11 mouse cellular contexts compared by ENCODE assay signal in genomic region chr11:118906824-118907470, GRCm38 (mm10). TPM values are rescaled to one million over a fixed set of nuclear protein-coding genes. Genes with fewer than 3 reads are reported as not detected.
DNase-seq lines count a peak whose midpoint lies in the region; ATAC-seq and TF ChIP-seq lines count a peak whose summit lies in the region.
"Had no signal": no experiment of that assay in that cellular context is flagged by ENCODE, and none has a peak within 500 bp of the region (broad histone marks: within the 10 kb centered on the region; RNA-seq: fewer than 3 reads in every experiment).

No protein-coding gene starts in this region.

- no peaks in the 10 kb centered on the region for H3K36me3 ChIP-seq in kidney, embryonic 16.5 days (ENCODE audit: insufficient read depth, low read length)
- H3K36me3 ChIP-seq in embryonic facial prominence, embryonic 14.5 days (ENCODE audit: control insufficient read depth, insufficient read depth, low read length): no peaks in the 10 kb centered on the region
- H3K36me3 ChIP-seq in neural tube, embryonic 13.5 days: no peaks in the 10 kb centered on the region
- no peaks in the 10 kb centered on the region for H3K36me3 ChIP-seq in kidney, adult 2 months (ENCODE audit: control insufficient read depth, insufficient read depth, low read length)
- H3K36me3 ChIP-seq: liver, embryonic 15.5 days had no signal

- TF ChIP-seq POLR2A in kidney, adult 2 months (IDR thresholded peaks at IDR 0.05; ENCODE audit: low read depth, low read length): no peak

- H3K27me3 ChIP-seq in kidney, embryonic 16.5 days (ENCODE audit: insufficient read depth, low read length): peaks cover 66% of the 10 kb centered on the region
- peaks cover 69% of the 10 kb centered on the region for H3K27me3 ChIP-seq in embryonic facial prominence, embryonic 14.5 days (replicated peaks; ENCODE audit: control insufficient read depth, insufficient read depth, low read length)
- H3K27me3 ChIP-seq in neural tube, embryonic 13.5 days: peaks cover 33% of the 10 kb centered on the region
- peaks cover 5% of the 10 kb centered on the region for H3K27me3 ChIP-seq in kidney, adult 2 months (replicated peaks; ENCODE audit: control insufficient read depth, insufficient read depth, low read length)

- H3K4me2 ChIP-seq in kidney, embryonic 16.5 days (replicated peaks; ENCODE audit: low read depth, low read length): peak overlapping the region; percentile 16; the same call in 1 of the 2 replicates
- peak overlapping the region; percentile 94; the same call in 1 of the 2 replicates for H3K4me2 ChIP-seq in embryonic facial prominence, embryonic 14.5 days (ENCODE audit: low read depth, low read length)
- H3K4me2 ChIP-seq in neural tube, embryonic 13.5 days: peak overlapping the region; percentile 89
- H3K4me2 ChIP-seq: liver, embryonic 15.5 days had no signal

- intact Hi-C loops in heart, postnatal 25 days (cut with DNase I): no loop called here

- TF ChIP-seq CTCF in layer of hippocampus, adult 2 months (conservative IDR thresholded peaks at IDR 0.05): no peak
- TF ChIP-seq CTCF in kidney, adult 2 months (conservative IDR thresholded peaks at IDR 0.05; ENCODE audit: insufficient read depth, insufficient read length, low read depth, low read length): no peak

- no peak overlapping the region for H3K27ac ChIP-seq in kidney, embryonic 16.5 days (ENCODE audit: low read length)
- no peak overlapping the region for H3K27ac ChIP-seq in embryonic facial prominence, embryonic 14.5 days (replicated peaks; ENCODE audit: low read depth, low read length)
- peak overlapping the region; percentile 99 for H3K27ac ChIP-seq in layer of hippocampus, adult 2 months
- peak overlapping the region; percentile 99 for H3K27ac ChIP-seq in neural tube, embryonic 13.5 days (replicated peaks)
- no peak overlapping the region for H3K27ac ChIP-seq in kidney, adult 2 months (ENCODE audit: insufficient read depth, low read depth, low read length)
- H3K27ac ChIP-seq: heart, adult 2 months; kidney, postnatal 0 days; liver, embryonic 15.5 days had no signal

- H3K9ac ChIP-seq in kidney, embryonic 16.5 days (replicated peaks; ENCODE audit: low read length): no peak overlapping the region
- no peak overlapping the region for H3K9ac ChIP-seq in embryonic facial prominence, embryonic 14.5 days (ENCODE audit: low read depth, low read length)
- peak overlapping the region; percentile 98 for H3K9ac ChIP-seq in neural tube, embryonic 13.5 days
- H3K9ac ChIP-seq: liver, embryonic 15.5 days had no signal

- peaks cover 18% of the 10 kb centered on the region for H3K4me1 ChIP-seq in kidney, embryonic 16.5 days (ENCODE audit: insufficient read depth, low read length)
- peaks cover 11% of the 10 kb centered on the region for H3K4me1 ChIP-seq in embryonic facial prominence, embryonic 14.5 days (ENCODE audit: control insufficient read depth, insufficient read depth, low read length)
- peaks cover 62% of the 10 kb centered on the region for H3K4me1 ChIP-seq in neural tube, embryonic 13.5 days (replicated peaks)
- no peaks in the 10 kb centered on the region for H3K4me1 ChIP-seq in kidney, adult 2 months (ENCODE audit: control insufficient read depth, insufficient read depth, low read length)
- H3K4me1 ChIP-seq: liver, embryonic 15.5 days had no signal

- no peak for ATAC-seq in kidney, embryonic 16.5 days (ENCODE audit: low FRiP score, low TSS enrichment)
- ATAC-seq in embryonic facial prominence, embryonic 14.5 days (ENCODE audit: low read depth): no peak
- no peak for ATAC-seq in neural tube, embryonic 13.5 days (ENCODE audit: low read depth)

- 6% methylated on average over 23 of the region's 23 CpGs for WGBS in kidney, embryonic 16.5 days
- WGBS in embryonic facial prominence, embryonic 14.5 days: 8% methylated on average over 20 of the region's 23 CpGs
- WGBS in neural tube, embryonic 13.5 days: 6% methylated on average over 23 of the region's 23 CpGs
- WGBS in kidney, adult 2 months: 4% methylated on average over 23 of the region's 23 CpGs

- no peak for DNase-seq in kidney, adult 11 months
- no peak for DNase-seq in embryonic facial prominence, embryonic 14.5 days (ENCODE audit: low spot score)
- DNase-seq in layer of hippocampus, adult 2 months (ENCODE audit: low spot score in 2 of 2): peak; percentile 60 to 63
- DNase-seq in gastrocnemius, adult 18-20 months (ENCODE audit: low spot score): no peak
- DNase-seq in heart, postnatal 25 days (ENCODE audit: low spot score): no peak
- DNase-seq in kidney, adult 2 months: no peak
- DNase-seq: heart, adult 2 months had no signal

- H3K4me3 ChIP-seq in kidney, embryonic 16.5 days (ENCODE audit: low read length): no peak overlapping the region
- H3K4me3 ChIP-seq in embryonic facial prominence, embryonic 14.5 days (ENCODE audit: low read depth, low read length): peak overlapping the region; percentile 11; the same call in 1 of the 2 replicates
- H3K4me3 ChIP-seq in layer of hippocampus, adult 2 months: peak overlapping the region; percentile 77
- H3K4me3 ChIP-seq in neural tube, embryonic 13.5 days: peak overlapping the region; percentile 87
- H3K4me3 ChIP-seq in kidney, adult 2 months (ENCODE audit: insufficient read depth, low read depth, low read length): no peak overlapping the region
- H3K4me3 ChIP-seq: heart, adult 2 months; liver, embryonic 15.5 days had no signal

- no peaks in the 10 kb centered on the region for H3K9me3 ChIP-seq in kidney, embryonic 16.5 days (ENCODE audit: low read length)
- no peaks in the 10 kb centered on the region for H3K9me3 ChIP-seq in embryonic facial prominence, embryonic 14.5 days (ENCODE audit: control insufficient read depth, low read length)
- no peaks in the 10 kb centered on the region for H3K9me3 ChIP-seq in neural tube, embryonic 13.5 days
- H3K9me3 ChIP-seq: liver, embryonic 15.5 days had no signal

RNA-seq across cellular contexts. Expression of gene Rbfox3, which starts 4.5 kb away (rescaled TPM):
- polyA plus RNA-seq in kidney, embryonic 16.5 days (2015; fragmentation: Nextera tagmentation; extraction: Ambion mirVana): 0.63 and 1.0 TPM in 2 replicates
- polyA plus RNA-seq in embryonic facial prominence, embryonic 14.5 days (2014; fragmentation: Nextera tagmentation; extraction: Ambion mirVana): 3.4 and 3.5 TPM in 2 replicates
- total RNA-seq in layer of hippocampus, adult 2 months (2021): 100 to 1,000 TPM; 276 to 303 TPM
- polyA plus RNA-seq in neural tube, embryonic 13.5 days (2015; fragmentation: Nextera tagmentation; extraction: Ambion mirVana): 69.4 and 71.2 TPM in 2 replicates
- total RNA-seq in gastrocnemius, adult 18-20 months (2021): under 1 TPM in 1 of 2 experiments, not detected in 1; 0.09 TPM
- under 1 TPM; 0.08 TPM for total RNA-seq in heart, postnatal 25 days (2021)
- polyA plus RNA-seq in kidney, adult 2 months (2012; rRNA removed): 0.27 TPM in 2 replicates
- polyA plus RNA-seq: heart, adult 2 months had no signal

Comparison
In these comparisons a context has a peak if more than half of its experiments do, and no peak if none do; other contexts are left out.
1. H3K27ac ChIP-seq: peak in layer of hippocampus, adult 2 months (single experiment) and neural tube, embryonic 13.5 days (single experiment); none in kidney, embryonic 16.5 days (single experiment), embryonic facial prominence, embryonic 14.5 days (single experiment) and kidney, adult 2 months (single experiment).
2. H3K4me2 ChIP-seq: peak in every context shown above with its lines; median percentile 94 in embryonic facial prominence, embryonic 14.5 days; 89 in neural tube, embryonic 13.5 days; 16 in kidney, embryonic 16.5 days.
3. H3K4me3 ChIP-seq: peak in embryonic facial prominence, embryonic 14.5 days (single experiment), layer of hippocampus, adult 2 months (single experiment) and neural tube, embryonic 13.5 days (single experiment); none in kidney, embryonic 16.5 days (single experiment) and kidney, adult 2 months (single experiment).
4. DNase-seq: peak in layer of hippocampus, adult 2 months (2 of 2); none in kidney, adult 11 months (single experiment), embryonic facial prominence, embryonic 14.5 days (single experiment), gastrocnemius, adult 18-20 months (single experiment), heart, postnatal 25 days (single experiment) and kidney, adult 2 months (single experiment).
5. RNA of gene Rbfox3, which starts 4.5 kb away (polyA plus RNA-seq): 69.4 to 71.2 TPM in neural tube, embryonic 13.5 days; 3.4 to 3.5 TPM in embryonic facial prominence, embryonic 14.5 days, 0.63 to 1.0 TPM in kidney, embryonic 16.5 days and 0.27 TPM in kidney, adult 2 months; every median in the first group is over 10 times any median in the second.